Mouse (Mus musculus): ENCODE measurements around the gene Map6. TPM values are rescaled to one million over a fixed set of nuclear protein-coding genes. Genes with fewer than 3 reads are reported as not detected.

Gene Map6
- polyA plus RNA-seq (2012; rRNA removed) = 0.39 and 0.65 TPM in 2 replicates

DNA sequence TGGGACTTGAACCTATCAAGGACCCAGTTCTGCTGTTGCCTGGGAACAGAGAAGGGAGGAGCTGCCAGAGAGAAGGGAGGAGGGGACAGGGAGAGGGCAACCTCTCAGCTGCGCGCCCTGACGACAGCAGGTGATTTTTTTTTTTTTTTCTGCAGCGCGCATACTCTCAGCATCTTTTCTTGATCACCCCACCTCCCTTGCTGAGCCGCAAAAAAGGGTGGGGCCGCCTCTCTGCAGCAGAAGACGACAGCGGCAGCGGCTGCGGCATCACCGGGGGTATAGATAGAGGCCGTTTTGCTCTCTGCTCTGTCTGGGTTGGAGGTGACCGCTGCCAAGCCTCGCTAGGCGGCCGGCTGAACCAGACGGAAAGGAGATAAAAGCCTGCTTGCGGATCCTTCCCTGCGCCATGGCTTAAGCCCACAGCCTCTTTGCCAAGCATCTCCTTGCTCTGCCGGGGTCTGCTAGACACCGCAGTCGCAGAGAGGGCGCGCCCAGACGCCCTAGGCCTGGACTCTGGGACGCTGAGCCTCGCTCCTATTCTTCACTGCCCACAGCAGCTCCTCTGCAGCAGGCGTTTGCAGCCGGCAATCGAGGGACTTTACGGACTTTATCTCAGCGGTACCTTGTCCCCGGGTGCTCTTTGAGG lies at the start of gene Map6:
Gene Map6 (plus strand): TSS at position 197 of the 646 bp plus-strand sequence.
- 5% methylated on average over 34 of the region's 34 CpGs for WGBS
- peaks cover 20% of the 10 kb centered on the region for H3K27me3 ChIP-seq (ENCODE audit: control insufficient read depth, insufficient read depth, low read length)
- H3K4me3 ChIP-seq (ENCODE audit: extremely low read depth, insufficient read depth, insufficient read length) = peak within 1 kb of the TSS; percentile 31
- no peaks in the 10 kb centered on the region for H3K36me3 ChIP-seq (ENCODE audit: control insufficient read depth, insufficient read depth, low read length)
- no peak within 1 kb of the TSS for H3K27ac ChIP-seq (ENCODE audit: insufficient read depth, low read length)
- TF ChIP-seq CTCF (IDR thresholded peaks at IDR 0.05; ENCODE audit: extremely low read depth, insufficient read depth, insufficient read length, insufficient replicate concordance) (no peak), POLR2A (IDR thresholded peaks at IDR 0.05; ENCODE audit: low read depth, low read length) (no peak)
- DNase-seq (ENCODE audit: low read depth in 1 of 2, low spot score in 2 of 2) = no peak
- peaks cover 7% of the 10 kb centered on the region; the same call in 1 of the 2 replicates for H3K4me1 ChIP-seq (ENCODE audit: control insufficient read depth, insufficient read depth, insufficient read length)

DNA sequence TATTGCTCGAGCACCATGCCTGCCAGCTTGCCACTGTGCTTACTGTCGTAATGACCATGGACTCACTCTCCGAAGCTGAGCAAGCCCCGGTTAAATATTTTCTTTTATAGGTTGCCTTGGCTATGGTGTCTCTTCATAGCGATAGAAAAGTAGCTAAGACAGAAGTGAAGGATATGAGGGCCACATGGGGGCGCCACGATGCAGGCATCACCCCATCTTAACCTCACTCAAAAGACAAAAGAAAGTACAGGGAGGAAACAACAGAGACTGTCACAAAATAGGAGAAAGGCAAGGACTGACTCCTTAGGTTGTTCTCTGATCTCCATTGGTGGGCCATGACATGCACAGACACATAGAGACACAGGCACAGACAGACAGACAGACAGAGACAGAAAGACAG lies 43.0 kb upstream of the Map6 start:
- Histone ChIP-seq H3K36me3 (ENCODE audit: control insufficient read depth, insufficient read depth, low read length) (no peaks in the 10 kb centered on the region), H3K27ac (ENCODE audit: insufficient read depth, low read length) (no peak overlapping the region), H3K27me3 (ENCODE audit: control insufficient read depth, insufficient read depth, low read length) (no peaks in the 10 kb centered on the region), H3K4me3 (ENCODE audit: extremely low read depth, insufficient read depth, insufficient read length) (no peak overlapping the region), H3K4me1 (ENCODE audit: control insufficient read depth, insufficient read depth, insufficient read length) (no peaks in the 10 kb centered on the region)
- no peak for DNase-seq (ENCODE audit: low read depth in 1 of 2, low spot score in 2 of 2)
- 79% methylated on average over 7 of the region's 7 CpGs for WGBS
- TF ChIP-seq POLR2A (IDR thresholded peaks at IDR 0.05; ENCODE audit: low read depth, low read length) (no peak), CTCF (IDR thresholded peaks at IDR 0.05; ENCODE audit: extremely low read depth, insufficient read depth, insufficient read length, insufficient replicate concordance) (no peak)

DNA sequence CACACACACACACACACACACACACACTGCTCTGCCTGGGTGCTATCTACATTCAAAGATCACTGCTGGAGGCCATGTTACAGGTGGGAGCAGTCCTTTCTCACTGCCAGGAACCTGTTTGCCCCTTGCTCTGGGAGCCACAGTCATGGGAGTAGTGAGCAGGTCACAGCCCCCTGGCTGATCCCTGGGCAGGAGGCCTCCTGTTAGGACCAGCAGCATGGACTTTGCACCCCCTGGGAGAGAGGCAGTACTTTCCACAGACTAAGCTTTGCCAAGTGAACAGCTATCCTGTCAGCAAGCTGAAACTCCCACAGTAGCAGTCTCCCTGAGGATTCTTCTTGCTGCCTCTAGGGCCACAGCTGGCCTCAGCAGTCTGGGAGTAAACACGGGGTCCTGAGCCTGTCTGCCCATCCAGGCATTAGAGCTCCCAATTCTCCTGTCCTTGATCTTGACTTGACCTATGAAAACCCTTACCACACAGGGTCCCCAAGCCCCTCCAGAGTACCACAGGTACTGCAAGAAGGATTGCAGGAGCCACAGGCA lies 42.5 kb upstream of the Map6 start:
- H3K27me3 ChIP-seq (ENCODE audit: control insufficient read depth, insufficient read depth, low read length) = no peaks in the 10 kb centered on the region
- H3K4me1 ChIP-seq (ENCODE audit: control insufficient read depth, insufficient read depth, insufficient read length) = no peaks in the 10 kb centered on the region
- H3K36me3 ChIP-seq (ENCODE audit: control insufficient read depth, insufficient read depth, low read length) = no peaks in the 10 kb centered on the region
- no peak for DNase-seq (ENCODE audit: low read depth in 1 of 2, low spot score in 2 of 2)
- TF ChIP-seq CTCF (IDR thresholded peaks at IDR 0.05; ENCODE audit: extremely low read depth, insufficient read depth, insufficient read length, insufficient replicate concordance) (no peak), POLR2A (IDR thresholded peaks at IDR 0.05; ENCODE audit: low read depth, low read length) (no peak)
- no peak overlapping the region for H3K4me3 ChIP-seq (ENCODE audit: extremely low read depth, insufficient read depth, insufficient read length)
- WGBS = 71% methylated on average over 1 of the region's 1 CpGs
- H3K27ac ChIP-seq (ENCODE audit: insufficient read depth, low read length) = no peak overlapping the region

DNA sequence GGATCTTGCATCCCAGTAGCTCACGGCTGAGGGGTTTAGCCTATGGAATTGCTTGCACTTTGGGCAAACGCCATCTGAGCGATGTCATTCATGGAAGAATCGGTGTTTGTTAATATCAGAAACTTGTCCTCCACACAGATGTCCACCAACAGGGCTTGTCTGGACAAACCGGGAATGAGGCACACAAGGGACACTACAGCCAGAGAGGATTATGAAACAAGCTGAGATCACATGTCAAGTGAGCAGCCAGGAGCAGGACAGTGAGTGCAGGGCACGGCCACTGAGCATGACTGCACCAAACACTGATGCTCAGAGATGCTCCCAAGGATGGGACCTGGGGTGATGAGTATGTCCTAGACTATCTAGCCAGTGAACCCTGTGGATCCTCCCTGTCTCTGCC lies 41.8 kb upstream of the Map6 start:
- DNase-seq (ENCODE audit: low read depth in 1 of 2, low spot score in 2 of 2) = no peak
- TF ChIP-seq CTCF (IDR thresholded peaks at IDR 0.05; ENCODE audit: extremely low read depth, insufficient read depth, insufficient read length, insufficient replicate concordance) = no peak
- TF ChIP-seq POLR2A (IDR thresholded peaks at IDR 0.05; ENCODE audit: low read depth, low read length) = no peak
- H3K4me3 ChIP-seq (ENCODE audit: extremely low read depth, insufficient read depth, insufficient read length) = no peak overlapping the region
- no peak overlapping the region for H3K27ac ChIP-seq (ENCODE audit: insufficient read depth, low read length)
- H3K27me3 ChIP-seq (ENCODE audit: control insufficient read depth, insufficient read depth, low read length) = no peaks in the 10 kb centered on the region
- 87% methylated on average over 6 of the region's 6 CpGs for WGBS
- H3K36me3 ChIP-seq (ENCODE audit: control insufficient read depth, insufficient read depth, low read length) = no peaks in the 10 kb centered on the region
- H3K4me1 ChIP-seq (ENCODE audit: control insufficient read depth, insufficient read depth, insufficient read length) = no peaks in the 10 kb centered on the region

DNA sequence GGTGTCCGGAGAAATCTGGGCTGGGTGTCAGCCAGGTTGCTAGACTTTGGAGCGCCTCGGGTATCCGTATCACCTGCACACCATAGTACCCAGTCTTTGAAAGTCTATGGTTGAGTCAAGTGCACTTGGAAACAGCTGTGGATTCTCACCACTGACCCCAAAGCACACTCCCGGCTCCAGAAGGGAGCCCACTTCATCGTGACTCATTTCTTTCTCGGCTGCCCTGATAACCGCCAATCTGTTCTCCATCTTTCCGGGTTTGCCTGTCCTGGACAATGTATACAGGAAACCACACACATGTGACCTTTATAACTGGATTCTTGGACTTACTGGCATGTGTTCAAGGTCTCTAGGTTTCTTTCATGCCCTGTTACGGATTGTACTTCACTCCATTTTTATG lies 40.6 kb upstream of the Map6 start:
- Histone ChIP-seq H3K4me1 (ENCODE audit: control insufficient read depth, insufficient read depth, insufficient read length) (no peaks in the 10 kb centered on the region), H3K27ac (ENCODE audit: insufficient read depth, low read length) (no peak overlapping the region), H3K27me3 (ENCODE audit: control insufficient read depth, insufficient read depth, low read length) (no peaks in the 10 kb centered on the region), H3K36me3 (ENCODE audit: control insufficient read depth, insufficient read depth, low read length) (no peaks in the 10 kb centered on the region), H3K4me3 (ENCODE audit: extremely low read depth, insufficient read depth, insufficient read length) (no peak overlapping the region)
- 88% methylated on average over 10 of the region's 10 CpGs for WGBS
- no peak for DNase-seq (ENCODE audit: low read depth in 1 of 2, low spot score in 2 of 2)
- TF ChIP-seq CTCF (IDR thresholded peaks at IDR 0.05; ENCODE audit: extremely low read depth, insufficient read depth, insufficient read length, insufficient replicate concordance) (no peak), POLR2A (IDR thresholded peaks at IDR 0.05; ENCODE audit: low read depth, low read length) (no peak)

DNA sequence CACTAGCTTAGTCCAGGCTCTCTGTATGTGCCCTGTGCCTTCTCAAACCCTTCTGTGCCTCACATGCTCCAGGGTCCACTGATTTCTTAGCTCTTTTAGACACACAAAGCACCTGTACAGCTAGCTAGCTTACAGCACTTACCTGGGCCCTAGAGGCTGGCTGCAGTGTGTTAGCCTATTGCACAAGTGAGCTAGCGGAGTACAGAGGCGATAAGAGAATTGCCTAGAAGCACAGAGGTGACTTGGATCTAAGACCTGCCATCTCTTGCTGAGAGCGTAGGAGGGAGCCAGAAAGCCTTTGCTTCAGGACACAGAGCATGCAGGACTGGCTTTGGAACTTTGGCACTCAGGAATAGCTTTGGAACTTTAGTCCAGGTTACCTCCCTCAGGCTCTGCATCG lies 40.0 kb upstream of the Map6 start:
- H3K27ac ChIP-seq (ENCODE audit: insufficient read depth, low read length) = no peak overlapping the region
- no peaks in the 10 kb centered on the region for H3K36me3 ChIP-seq (ENCODE audit: control insufficient read depth, insufficient read depth, low read length)
- H3K4me1 ChIP-seq (ENCODE audit: control insufficient read depth, insufficient read depth, insufficient read length) = no peaks in the 10 kb centered on the region
- DNase-seq (ENCODE audit: low read depth in 1 of 2, low spot score in 2 of 2) = no peak
- WGBS = 94% methylated on average over 4 of the region's 4 CpGs
- no peaks in the 10 kb centered on the region for H3K27me3 ChIP-seq (ENCODE audit: control insufficient read depth, insufficient read depth, low read length)
- no peak overlapping the region for H3K4me3 ChIP-seq (ENCODE audit: extremely low read depth, insufficient read depth, insufficient read length)
- no peak for TF ChIP-seq POLR2A (IDR thresholded peaks at IDR 0.05; ENCODE audit: low read depth, low read length)
- TF ChIP-seq CTCF (IDR thresholded peaks at IDR 0.05; ENCODE audit: extremely low read depth, insufficient read depth, insufficient read length, insufficient replicate concordance) = no peak

DNA sequence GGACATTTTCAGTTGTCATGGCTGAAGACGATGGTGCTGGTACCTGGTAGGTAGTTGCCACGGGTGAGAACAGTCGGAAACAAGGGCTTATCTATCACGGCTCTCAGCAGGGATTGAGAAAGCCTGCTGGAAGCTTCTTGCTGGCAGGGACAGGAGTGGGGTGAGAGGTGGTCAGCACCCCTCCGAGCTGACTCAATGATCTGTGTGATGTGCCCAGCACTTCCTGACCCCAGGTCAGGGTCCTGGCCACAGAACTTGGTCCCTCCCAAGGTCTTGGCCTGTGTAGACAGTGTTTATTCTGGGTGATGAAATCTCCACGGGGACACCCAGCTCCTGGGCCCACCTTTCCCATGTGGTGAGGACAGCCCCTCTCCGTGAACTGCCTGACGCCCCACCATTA lies 38.4 kb upstream of the Map6 start:
- 89% methylated on average over 8 of the region's 8 CpGs for WGBS

More for the DNA sequence above, 38.4 kb upstream of the Map6 start:
- Histone ChIP-seq H3K27me3 (ENCODE audit: control insufficient read depth, insufficient read depth, low read length) (no peaks in the 10 kb centered on the region), H3K4me1 (ENCODE audit: control insufficient read depth, insufficient read depth, insufficient read length) (no peaks in the 10 kb centered on the region), H3K4me3 (ENCODE audit: extremely low read depth, insufficient read depth, insufficient read length) (no peak overlapping the region), H3K27ac (ENCODE audit: insufficient read depth, low read length) (no peak overlapping the region), H3K36me3 (ENCODE audit: control insufficient read depth, insufficient read depth, low read length) (no peaks in the 10 kb centered on the region)
- DNase-seq (ENCODE audit: low read depth in 1 of 2, low spot score in 2 of 2) = no peak
- TF ChIP-seq POLR2A (IDR thresholded peaks at IDR 0.05; ENCODE audit: low read depth, low read length) = no peak
- TF ChIP-seq CTCF (IDR thresholded peaks at IDR 0.05; ENCODE audit: extremely low read depth, insufficient read depth, insufficient read length, insufficient replicate concordance) = no peak

All from spleen, adult 2 months (tissue).